Mouse (Mus musculus) ES-Bruce4 (cell line): ENCODE data around the gene Gm13178. TPM values are rescaled to one million over a fixed set of nuclear protein-coding genes. Genes with fewer than 3 reads are reported as not detected.

Source experiments
- H3K27ac ChIP-seq: 2 replicates; pipeline ENCODE4 v1.5.1; 2012; ENCODE audit warnings: low read length, inconsistent platforms; ENCODE audit not compliant: insufficient read depth
- H3K27me3 ChIP-seq: 2 replicates; pipeline ENCODE4 v1.6.1; 2012; ENCODE audit warnings: mild to moderate bottlenecking, low read length, inconsistent platforms; ENCODE audit not compliant: control insufficient read depth, poor library complexity, insufficient read depth, severe bottlenecking
- H3K36me3 ChIP-seq: 2 replicates; pipeline ENCODE4 v1.6.1; 2012; ENCODE audit warnings: inconsistent platforms, mild to moderate bottlenecking, low read length, moderate library complexity; ENCODE audit not compliant: control insufficient read depth, poor library complexity, insufficient read depth, severe bottlenecking
- H3K4me1 ChIP-seq: one replicate; pipeline ENCODE4 v1.8.1; 2011; ENCODE audit warnings: low read length; ENCODE audit not compliant: control insufficient read depth, insufficient read depth
- H3K4me3 ChIP-seq: 2 replicates; pipeline ENCODE4 v1.5.1; 2011; ENCODE audit warnings: low read depth, mild to moderate bottlenecking, low read length
- H3K9ac ChIP-seq: 2 replicates; pipeline ENCODE4 v1.6.1; 2012; ENCODE audit warnings: low read depth, mild to moderate bottlenecking, inconsistent platforms; ENCODE audit not compliant: poor library complexity, severe bottlenecking
- H3K9me3 ChIP-seq: replicated peaks from 2 replicates; pipeline ENCODE4 v1.6.1; 2012; ENCODE audit warnings: mild to moderate bottlenecking, low read length, inconsistent platforms; ENCODE audit not compliant: control insufficient read depth, poor library complexity, insufficient read depth, severe bottlenecking
- CTCF ChIP-seq: IDR thresholded peaks from one replicate; pipeline ENCODE4 v1.8.1; 2011; ENCODE audit warnings: low read depth, low read length
- EP300 ChIP-seq: IDR thresholded peaks from 2 replicates; pipeline ENCODE4 v1.6.1; 2011; ENCODE audit warnings: low read depth, low read length; ENCODE audit not compliant: insufficient read depth
- POLR2A ChIP-seq: IDR thresholded peaks from one replicate; pipeline ENCODE4 v1.8.1; 2011; ENCODE audit warnings: low read length; ENCODE audit not compliant: insufficient read depth
- polyA plus RNA-seq: library from polyadenylated mRNA; stranded (reverse); fragments of >200 nt; gene quantifications from 2 replicates; pipeline ENCODE4 v1.2.4, GENCODE M21; 2011; ENCODE audit warnings: low read depth; ENCODE audit not compliant: missing spikeins, insufficient read depth, insufficient read length

Gm13178 gene
- polyA plus RNA-seq = not detected in 2 replicates

DNA sequence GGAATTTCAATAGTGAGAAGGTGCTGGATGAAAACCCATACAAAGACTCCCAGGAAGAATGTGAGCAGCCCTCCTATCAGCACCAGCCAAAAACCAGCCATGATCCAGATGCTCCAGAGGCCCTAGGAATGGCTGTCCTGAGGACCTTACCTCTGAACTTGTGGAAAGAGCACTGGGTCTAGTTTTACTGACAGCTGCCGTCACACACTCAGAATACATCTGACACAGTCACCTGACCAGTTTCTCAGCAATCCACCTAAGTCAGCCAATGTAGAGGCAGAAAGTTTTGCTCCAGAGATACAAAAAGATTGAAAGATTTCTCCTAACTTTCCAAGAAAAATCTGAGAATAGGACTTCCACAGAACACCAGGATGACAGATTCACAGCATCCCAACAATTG, at the start of gene Gm13178:
Gene Gm13178, minus strand, starts transcription at position 101 of the 400 bp plus-strand sequence.
- Histone ChIP-seq H3K4me3 (no peak within 1 kb of the TSS), H3K27me3 (no peaks in the 10 kb centered on the region), H3K36me3 (no peaks in the 10 kb centered on the region), H3K4me1 (no peaks in the 10 kb centered on the region), H3K9ac (no peak within 1 kb of the TSS), H3K9me3 (no peaks in the 10 kb centered on the region), H3K27ac (no peak within 1 kb of the TSS)
- TF ChIP-seq CTCF (no peak), EP300 (no peak), POLR2A (no peak)

- no peaks in the 10 kb centered on the region for H3K36me3 ChIP-seq
- TF ChIP-seq POLR2A (no peak), CTCF (no peak), EP300 (no peak)
- H3K4me3 ChIP-seq = no peak overlapping the region
- no peaks in the 10 kb centered on the region for H3K27me3 ChIP-seq
- H3K4me1 ChIP-seq = no peaks in the 10 kb centered on the region
- H3K9me3 ChIP-seq = no peaks in the 10 kb centered on the region
- no peak overlapping the region for H3K27ac ChIP-seq
- no peak overlapping the region for H3K9ac ChIP-seq
These were observed 44.5 kb upstream of the Gm13178 start for GRCm38 (mm10) chr4:144765722-144766121.

GRCm38 (mm10) chr4:144749139-144749538, 27.9 kb upstream of the Gm13178 start:
- Histone ChIP-seq H3K9me3 (no peaks in the 10 kb centered on the region), H3K4me1 (no peaks in the 10 kb centered on the region), H3K27me3 (no peaks in the 10 kb centered on the region), H3K9ac (no peak overlapping the region), H3K27ac (no peak overlapping the region), H3K4me3 (no peak overlapping the region), H3K36me3 (no peaks in the 10 kb centered on the region)
- no peak for TF ChIP-seq POLR2A
- TF ChIP-seq EP300 = no peak
- TF ChIP-seq CTCF = no peak

DNA sequence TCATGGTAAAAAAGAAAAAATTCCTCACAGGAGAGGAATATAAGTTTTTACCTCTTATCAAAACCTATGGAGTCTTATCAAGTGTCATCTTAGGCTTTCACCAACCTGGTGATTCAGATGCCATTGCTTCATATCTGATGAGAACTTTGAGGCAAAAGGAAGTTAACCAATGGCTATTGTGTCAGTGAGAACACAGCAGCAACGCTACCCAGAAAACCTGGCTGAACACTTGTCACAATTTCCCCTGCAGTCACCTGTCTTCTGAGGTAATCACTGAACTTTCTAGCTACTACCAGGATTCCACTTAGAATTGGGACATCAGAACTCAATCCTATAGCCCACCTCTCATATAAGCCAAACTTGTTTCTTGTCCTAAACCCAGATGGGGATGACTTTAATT, 1.5 kb downstream of the Gm13178 start:
- H3K9ac ChIP-seq = no peak overlapping the region
- no peak overlapping the region for H3K4me3 ChIP-seq
- no peaks in the 10 kb centered on the region for H3K36me3 ChIP-seq
- no peaks in the 10 kb centered on the region for H3K4me1 ChIP-seq
- no peaks in the 10 kb centered on the region for H3K27me3 ChIP-seq
- TF ChIP-seq EP300 (no peak), POLR2A (no peak), CTCF (no peak)
- no peaks in the 10 kb centered on the region for H3K9me3 ChIP-seq
- no peak overlapping the region for H3K27ac ChIP-seq

DNA sequence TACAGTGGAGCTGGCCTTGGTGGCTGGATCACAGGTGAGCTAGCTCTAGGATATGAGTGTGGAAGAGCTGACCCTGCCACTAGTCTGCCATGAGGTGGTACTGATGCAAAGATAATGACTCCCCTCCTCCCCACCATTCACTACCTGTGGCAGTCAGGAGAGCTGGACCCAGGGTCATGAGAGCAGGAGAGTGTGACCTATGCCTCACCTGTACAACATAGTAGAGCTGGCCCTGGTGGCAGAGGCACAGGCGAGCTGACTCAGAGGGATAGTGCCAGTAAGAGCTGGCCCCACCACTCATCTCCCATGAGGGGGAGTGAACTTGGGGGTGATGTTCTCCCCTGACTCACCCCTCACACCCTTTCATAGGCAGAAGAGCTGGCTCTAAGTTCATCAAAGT, 2.9 kb downstream of the Gm13178 start:
- no peak overlapping the region for H3K9ac ChIP-seq
- no peaks in the 10 kb centered on the region for H3K27me3 ChIP-seq
- no peaks in the 10 kb centered on the region for H3K36me3 ChIP-seq
- H3K4me1 ChIP-seq = no peaks in the 10 kb centered on the region
- no peak overlapping the region for H3K4me3 ChIP-seq
- TF ChIP-seq POLR2A = no peak
- no peak for TF ChIP-seq EP300
- no peaks in the 10 kb centered on the region; the same call in 1 of the 2 replicates for H3K9me3 ChIP-seq
- H3K27ac ChIP-seq = no peak overlapping the region

- Histone ChIP-seq H3K27ac (no peak within 1 kb of the TSS), H3K4me1 (no peaks in the 10 kb centered on the region), H3K36me3 (no peaks in the 10 kb centered on the region), H3K9me3 (no peaks in the 10 kb centered on the region), H3K27me3 (no peaks in the 10 kb centered on the region), H3K4me3 (no peak within 1 kb of the TSS), H3K9ac (no peak within 1 kb of the TSS)
- no peak for TF ChIP-seq EP300
- TF ChIP-seq POLR2A = no peak
- TF ChIP-seq CTCF = no peak
These were observed 34.9 kb downstream of the Gm13178 start, which contains the start of gene Gm436 for GRCm38 (mm10) chr4:144686268-144686667. Gene Gm436, minus strand, starts transcription at chr4:144686368.

Other genes with a start within 250 kb of the Gm13178 start
- not detected in 2 replicates for gene 9430007A20Rik, start 201.6 kb downstream of the Gm13178 start, polyA plus RNA-seq
- gene Gm13124, start 156.3 kb downstream of the Gm13178 start, polyA plus RNA-seq = not detected in 2 replicates
- gene Aadacl4, start 107.7 kb downstream of the Gm13178 start, polyA plus RNA-seq = not detected in 2 replicates
- not detected in 2 replicates for gene Gm436, start 35.0 kb downstream of the Gm13178 start, polyA plus RNA-seq
- gene Gm438, start 65.2 kb upstream of the Gm13178 start, polyA plus RNA-seq = not detected in 2 replicates
- 10.4 TPM in 2 replicates for gene Dhrs3, start 171.4 kb upstream of the Gm13178 start, polyA plus RNA-seq